Mouse (Mus musculus): Measurements from ENCODE around the gene Krt81. TPM values are rescaled to one million over a fixed set of nuclear protein-coding genes. Genes with fewer than 3 reads are reported as not detected.

The Krt81 gene
- polyA plus RNA-seq, 1 experiment from 2014 or later = not detected

Other genes with a start within 250 kb of the Krt81 start
- 1.6 and 2.5 TPM in 2 replicates for gene Grasp, start 239.6 kb downstream of the Krt81 start, polyA plus RNA-seq (2014; fragmentation: Nextera tagmentation; extraction: Ambion mirVana)
- gene Nr4a1, start 209.5 kb downstream of the Krt81 start, polyA plus RNA-seq (2014; fragmentation: Nextera tagmentation; extraction: Ambion mirVana) = 5.0 and 5.1 TPM in 2 replicates
- gene Atg101, start 179.5 kb downstream of the Krt81 start, polyA plus RNA-seq (2014; fragmentation: Nextera tagmentation; extraction: Ambion mirVana) = 65.4 and 66.3 TPM in 2 replicates
- 0.23 and 0.37 TPM in 2 replicates for gene 6030408B16Rik, start 170.5 kb downstream of the Krt81 start, polyA plus RNA-seq (2014; fragmentation: Nextera tagmentation; extraction: Ambion mirVana)
- 0.11 TPM in 1 of 2 replicates, not detected in the other for gene Krt80, start 93.6 kb downstream of the Krt81 start, polyA plus RNA-seq (2014; fragmentation: Nextera tagmentation; extraction: Ambion mirVana)
- gene Krt7, start 52.7 kb downstream of the Krt81 start, polyA plus RNA-seq (2014; fragmentation: Nextera tagmentation; extraction: Ambion mirVana) = 1.5 and 1.8 TPM in 2 replicates
- 0.40 and 0.50 TPM in 2 replicates for gene Krt87, start 24.9 kb downstream of the Krt81 start, polyA plus RNA-seq (2014; fragmentation: Nextera tagmentation; extraction: Ambion mirVana)
- gene Krt88, start 16.0 kb downstream of the Krt81 start, polyA plus RNA-seq (2014; fragmentation: Nextera tagmentation; extraction: Ambion mirVana) = not detected in 2 replicates
- gene Krt86, start 9.7 kb upstream of the Krt81 start, polyA plus RNA-seq (2014; fragmentation: Nextera tagmentation; extraction: Ambion mirVana) = 0.09 TPM in 1 of 2 replicates, not detected in the other
- gene Krt83, start 27.8 kb upstream of the Krt81 start, polyA plus RNA-seq (2014; fragmentation: Nextera tagmentation; extraction: Ambion mirVana) = not detected in 2 replicates
- gene Gm49425, start 53.5 kb upstream of the Krt81 start, polyA plus RNA-seq (2014; fragmentation: Nextera tagmentation; extraction: Ambion mirVana) = not detected in 2 replicates
- gene Krt84, start 69.1 kb upstream of the Krt81 start, polyA plus RNA-seq (2014; fragmentation: Nextera tagmentation; extraction: Ambion mirVana) = not detected in 2 replicates
- not detected in 2 replicates for gene Krt82, start 86.9 kb upstream of the Krt81 start, polyA plus RNA-seq (2014; fragmentation: Nextera tagmentation; extraction: Ambion mirVana)
- gene Krt90, start 99.2 kb upstream of the Krt81 start, polyA plus RNA-seq (2014; fragmentation: Nextera tagmentation; extraction: Ambion mirVana) = 0.15 and 0.23 TPM in 2 replicates
- gene Krt75, start 110.2 kb upstream of the Krt81 start, polyA plus RNA-seq (2014; fragmentation: Nextera tagmentation; extraction: Ambion mirVana) = 0.07 and 0.15 TPM in 2 replicates
- not detected in 2 replicates for gene Gm5414, start 164.4 kb upstream of the Krt81 start, polyA plus RNA-seq (2014; fragmentation: Nextera tagmentation; extraction: Ambion mirVana)
- gene Gm5478, start 183.6 kb upstream of the Krt81 start, polyA plus RNA-seq (2014; fragmentation: Nextera tagmentation; extraction: Ambion mirVana) = not detected in 2 replicates
- not detected in 2 replicates for gene Krt6b, start 216.5 kb upstream of the Krt81 start, polyA plus RNA-seq (2014; fragmentation: Nextera tagmentation; extraction: Ambion mirVana)
- not detected in 2 replicates for gene Krt6a, start 230.6 kb upstream of the Krt81 start, polyA plus RNA-seq (2014; fragmentation: Nextera tagmentation; extraction: Ambion mirVana)
- gene Krt5, start 249.1 kb upstream of the Krt81 start, polyA plus RNA-seq (2014; fragmentation: Nextera tagmentation; extraction: Ambion mirVana) = not detected in 2 replicates